Mouse (Mus musculus): ENCODE results near the gene Smg7. TPM values are rescaled to one million over a fixed set of nuclear protein-coding genes. Genes with fewer than 3 reads are reported as not detected.

The Smg7 gene
- polyA plus RNA-seq, 1 experiment from 2014 or later: 49.4 TPM

DNA sequence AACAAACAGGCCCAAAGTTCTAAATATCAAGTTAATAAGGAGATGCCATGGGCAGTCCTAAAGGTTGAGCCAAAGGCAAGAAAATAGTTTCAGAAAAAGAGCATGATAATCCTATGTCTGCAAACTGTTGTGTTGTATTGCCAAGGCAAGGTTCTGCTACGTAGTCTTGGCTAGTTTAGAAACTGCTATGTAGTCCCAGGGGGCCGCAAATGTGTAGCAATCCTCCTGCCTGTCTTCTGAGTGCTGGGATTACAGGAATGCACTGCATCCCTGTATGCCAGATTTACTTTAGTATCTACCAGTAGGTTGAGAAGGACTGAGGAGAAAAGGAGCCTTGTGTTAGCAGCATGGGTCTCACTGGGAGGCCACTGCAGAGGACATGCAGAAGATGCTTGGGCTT is 55.6 kb downstream of the Smg7 start:
- 94% methylated on average over 2 of the region's 2 CpGs for WGBS
- no peak for DNase-seq (ENCODE audit: low spot score)
- peaks cover 28% of the 10 kb centered on the region; the same call in 1 of the 2 replicates for H3K36me3 ChIP-seq (ENCODE audit: control insufficient read depth, insufficient read depth, low read length)

GRCm38 (mm10) chr1:152845211-152845730 is 57.2 kb downstream of the Smg7 start:
- no peak for DNase-seq (ENCODE audit: low spot score)
- no peak for ATAC-seq (ENCODE audit: low FRiP score)
- Histone ChIP-seq H3K27ac (ENCODE audit: low read depth, low read length) (no peak overlapping the region), H3K27me3 (ENCODE audit: control insufficient read depth, insufficient read depth, low read length) (no peaks in the 10 kb centered on the region), H3K4me2 (replicated peaks; ENCODE audit: low read depth, low read length) (no peak overlapping the region), H3K4me3 (ENCODE audit: low read depth, low read length) (no peak overlapping the region), H3K36me3 (ENCODE audit: control insufficient read depth, insufficient read depth, low read length) (peaks cover 30% of the 10 kb centered on the region; the same call in 1 of the 2 replicates), H3K9me3 (ENCODE audit: control insufficient read depth, low read length) (no peaks in the 10 kb centered on the region), H3K4me1 (replicated peaks; ENCODE audit: control insufficient read depth, insufficient read depth, low read length) (no peaks in the 10 kb centered on the region), H3K9ac (ENCODE audit: low read depth, low read length) (no peak overlapping the region)
- 95% methylated on average over 3 of the region's 3 CpGs for WGBS

More for the DNA sequence above, 55.6 kb downstream of the Smg7 start:
- Histone ChIP-seq H3K4me2 (replicated peaks; ENCODE audit: low read depth, low read length) (no peak overlapping the region), H3K9ac (ENCODE audit: low read depth, low read length) (no peak overlapping the region), H3K27ac (ENCODE audit: low read depth, low read length) (no peak overlapping the region), H3K4me3 (ENCODE audit: low read depth, low read length) (no peak overlapping the region), H3K27me3 (ENCODE audit: control insufficient read depth, insufficient read depth, low read length) (no peaks in the 10 kb centered on the region), H3K9me3 (ENCODE audit: control insufficient read depth, low read length) (no peaks in the 10 kb centered on the region), H3K4me1 (replicated peaks; ENCODE audit: control insufficient read depth, insufficient read depth, low read length) (no peaks in the 10 kb centered on the region)
- no peak for ATAC-seq (ENCODE audit: low FRiP score)

DNA sequence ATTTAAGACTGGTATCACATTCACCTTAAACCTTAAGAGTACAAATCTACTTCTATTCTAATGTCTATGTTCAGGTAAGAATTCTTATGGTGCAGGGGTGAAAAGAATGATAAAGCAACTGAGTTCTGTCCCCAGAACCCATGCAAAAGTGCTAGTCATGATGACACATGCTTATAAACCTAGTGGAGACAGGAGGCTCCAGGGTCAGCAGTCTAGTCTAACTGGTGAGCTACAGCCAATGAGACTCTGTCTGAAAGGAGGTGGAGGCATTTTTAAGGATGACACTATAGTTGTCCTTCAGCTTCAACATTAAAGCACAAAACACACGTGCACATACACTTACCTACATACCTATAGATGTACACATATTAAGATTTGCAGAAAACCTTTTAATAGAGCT is 57.8 kb downstream of the Smg7 start:
- Histone ChIP-seq H3K4me2 (replicated peaks; ENCODE audit: low read depth, low read length) (no peak overlapping the region), H3K36me3 (ENCODE audit: control insufficient read depth, insufficient read depth, low read length) (peaks cover 30% of the 10 kb centered on the region; the same call in 1 of the 2 replicates), H3K4me1 (replicated peaks; ENCODE audit: control insufficient read depth, insufficient read depth, low read length) (no peaks in the 10 kb centered on the region), H3K9me3 (ENCODE audit: control insufficient read depth, low read length) (no peaks in the 10 kb centered on the region), H3K9ac (ENCODE audit: low read depth, low read length) (no peak overlapping the region), H3K27me3 (ENCODE audit: control insufficient read depth, insufficient read depth, low read length) (no peaks in the 10 kb centered on the region), H3K27ac (ENCODE audit: low read depth, low read length) (no peak overlapping the region), H3K4me3 (ENCODE audit: low read depth, low read length) (no peak overlapping the region)
- DNase-seq (ENCODE audit: low spot score) (no peak), ATAC-seq (ENCODE audit: low FRiP score) (no peak)
- 89% methylated on average over 1 of the region's 1 CpGs for WGBS

- Histone ChIP-seq H3K27ac (ENCODE audit: low read depth, low read length) (no peak overlapping the region), H3K9me3 (ENCODE audit: control insufficient read depth, low read length) (no peaks in the 10 kb centered on the region), H3K9ac (ENCODE audit: low read depth, low read length) (no peak overlapping the region), H3K4me3 (ENCODE audit: low read depth, low read length) (no peak overlapping the region), H3K4me1 (replicated peaks; ENCODE audit: control insufficient read depth, insufficient read depth, low read length) (no peaks in the 10 kb centered on the region), H3K27me3 (ENCODE audit: control insufficient read depth, insufficient read depth, low read length) (no peaks in the 10 kb centered on the region), H3K4me2 (replicated peaks; ENCODE audit: low read depth, low read length) (no peak overlapping the region), H3K36me3 (ENCODE audit: control insufficient read depth, insufficient read depth, low read length) (peaks cover 22% of the 10 kb centered on the region)
- WGBS: 92% methylated on average over 2 of the region's 2 CpGs
- ATAC-seq (ENCODE audit: low FRiP score) (no peak), DNase-seq (ENCODE audit: low spot score) (no peak)
These were observed 61.4 kb downstream of the Smg7 start for GRCm38 (mm10) chr1:152841057-152841456.

- H3K36me3 ChIP-seq (ENCODE audit: control insufficient read depth, insufficient read depth, low read length): peaks cover 21% of the 10 kb centered on the region
These were observed 62.1 kb downstream of the Smg7 start for GRCm38 (mm10) chr1:152840343-152840742.

DNA sequence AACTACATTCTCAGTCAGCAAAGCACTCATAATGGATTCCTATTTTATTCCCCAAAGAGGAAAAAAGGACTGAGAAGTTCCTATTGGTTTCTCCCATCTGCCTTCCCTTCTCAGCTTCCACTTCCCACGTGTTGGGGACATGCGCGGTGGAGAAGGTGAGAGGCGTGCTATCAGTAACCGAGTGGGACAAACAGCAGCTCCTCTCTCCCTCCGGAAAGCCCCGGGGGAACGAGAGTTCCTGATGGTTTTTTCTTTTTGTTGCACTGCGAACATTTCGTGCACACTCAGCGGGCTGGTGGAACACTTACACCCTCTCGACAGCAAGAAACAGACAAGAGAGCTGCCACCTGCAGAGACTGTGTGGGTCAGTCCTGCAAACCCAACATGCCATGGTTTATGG is 63.6 kb downstream of the Smg7 start:
- Histone ChIP-seq H3K36me3 (ENCODE audit: control insufficient read depth, insufficient read depth, low read length) (peaks cover 14% of the 10 kb centered on the region), H3K9ac (ENCODE audit: low read depth, low read length) (no peak overlapping the region), H3K4me3 (ENCODE audit: low read depth, low read length) (no peak overlapping the region), H3K9me3 (ENCODE audit: control insufficient read depth, low read length) (no peaks in the 10 kb centered on the region), H3K27ac (ENCODE audit: low read depth, low read length) (no peak overlapping the region), H3K27me3 (ENCODE audit: control insufficient read depth, insufficient read depth, low read length) (no peaks in the 10 kb centered on the region), H3K4me1 (replicated peaks; ENCODE audit: control insufficient read depth, insufficient read depth, low read length) (no peaks in the 10 kb centered on the region), H3K4me2 (replicated peaks; ENCODE audit: low read depth, low read length) (no peak overlapping the region)
- no peak for ATAC-seq (ENCODE audit: low FRiP score)
- no peak for DNase-seq (ENCODE audit: low spot score)
- WGBS: 93% methylated on average over 12 of the region's 12 CpGs

More at GRCm38 (mm10) chr1:152840343-152840742, 62.1 kb downstream of the Smg7 start:
- H3K4me3 ChIP-seq (ENCODE audit: low read depth, low read length): no peak overlapping the region
- WGBS: 96% methylated on average over 3 of the region's 3 CpGs
- no peaks in the 10 kb centered on the region for H3K9me3 ChIP-seq (ENCODE audit: control insufficient read depth, low read length)
- H3K4me1 ChIP-seq (replicated peaks; ENCODE audit: control insufficient read depth, insufficient read depth, low read length): no peaks in the 10 kb centered on the region
- no peak overlapping the region for H3K4me2 ChIP-seq (replicated peaks; ENCODE audit: low read depth, low read length)
- ATAC-seq (ENCODE audit: low FRiP score) (no peak), DNase-seq (ENCODE audit: low spot score) (no peak)
- no peak overlapping the region for H3K27ac ChIP-seq (ENCODE audit: low read depth, low read length)
- H3K27me3 ChIP-seq (ENCODE audit: control insufficient read depth, insufficient read depth, low read length): no peaks in the 10 kb centered on the region
- H3K9ac ChIP-seq (ENCODE audit: low read depth, low read length): no peak overlapping the region

- Histone ChIP-seq H3K27me3 (ENCODE audit: control insufficient read depth, insufficient read depth, low read length) (no peaks in the 10 kb centered on the region), H3K9me3 (ENCODE audit: control insufficient read depth, low read length) (no peaks in the 10 kb centered on the region), H3K4me1 (replicated peaks; ENCODE audit: control insufficient read depth, insufficient read depth, low read length) (no peaks in the 10 kb centered on the region), H3K36me3 (ENCODE audit: control insufficient read depth, insufficient read depth, low read length) (peaks cover 10% of the 10 kb centered on the region), H3K9ac (ENCODE audit: low read depth, low read length) (no peak overlapping the region), H3K27ac (ENCODE audit: low read depth, low read length) (no peak overlapping the region; the same call in 1 of the 2 replicates), H3K4me3 (ENCODE audit: low read depth, low read length) (no peak overlapping the region), H3K4me2 (replicated peaks; ENCODE audit: low read depth, low read length) (no peak overlapping the region)
- ATAC-seq (ENCODE audit: low FRiP score) (no peak), DNase-seq (ENCODE audit: low spot score) (no peak)
- 83% methylated on average over 11 of the region's 11 CpGs for WGBS
These were observed 64.3 kb downstream of the Smg7 start for GRCm38 (mm10) chr1:152838026-152838702.

GRCm38 (mm10) chr1:152835061-152835460 is 67.4 kb downstream of the Smg7 start:
- ATAC-seq (ENCODE audit: low FRiP score): no peak
- peaks cover 4% of the 10 kb centered on the region for H3K36me3 ChIP-seq (ENCODE audit: control insufficient read depth, insufficient read depth, low read length)
- no peak overlapping the region for H3K4me3 ChIP-seq (ENCODE audit: low read depth, low read length)
- no peaks in the 10 kb centered on the region for H3K4me1 ChIP-seq (replicated peaks; ENCODE audit: control insufficient read depth, insufficient read depth, low read length)
- H3K9ac ChIP-seq (ENCODE audit: low read depth, low read length): no peak overlapping the region
- H3K27ac ChIP-seq (ENCODE audit: low read depth, low read length): no peak overlapping the region
- DNase-seq (ENCODE audit: low spot score): no peak
- H3K27me3 ChIP-seq (ENCODE audit: control insufficient read depth, insufficient read depth, low read length): no peaks in the 10 kb centered on the region
- 94% methylated on average over 3 of the region's 3 CpGs for WGBS
- H3K9me3 ChIP-seq (ENCODE audit: control insufficient read depth, low read length): no peaks in the 10 kb centered on the region
- no peak overlapping the region for H3K4me2 ChIP-seq (replicated peaks; ENCODE audit: low read depth, low read length)

DNA sequence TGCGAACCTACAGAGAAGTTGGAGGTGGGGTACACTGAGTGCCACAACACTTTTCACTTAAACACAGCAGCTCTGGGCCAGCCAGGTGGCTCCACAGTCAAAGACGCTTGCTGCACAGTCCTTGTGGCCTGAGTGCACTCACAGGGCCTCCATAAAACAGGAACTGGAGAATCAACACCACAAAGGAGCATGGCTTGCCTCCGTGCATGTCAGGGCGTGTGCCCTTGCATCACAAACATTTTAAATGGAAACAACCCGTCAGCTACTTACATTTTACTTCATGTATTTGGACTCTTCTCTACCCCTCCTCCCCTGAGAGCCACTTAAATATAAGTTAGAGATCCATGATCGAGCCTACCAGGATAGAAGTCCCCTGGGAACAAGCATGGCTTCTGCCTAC is 70.1 kb downstream of the Smg7 start:
- Histone ChIP-seq H3K4me3 (ENCODE audit: low read depth, low read length) (no peak overlapping the region), H3K36me3 (ENCODE audit: control insufficient read depth, insufficient read depth, low read length) (no peaks in the 10 kb centered on the region), H3K9ac (ENCODE audit: low read depth, low read length) (no peak overlapping the region), H3K9me3 (ENCODE audit: control insufficient read depth, low read length) (no peaks in the 10 kb centered on the region), H3K27ac (ENCODE audit: low read depth, low read length) (no peak overlapping the region), H3K27me3 (ENCODE audit: control insufficient read depth, insufficient read depth, low read length) (no peaks in the 10 kb centered on the region), H3K4me1 (replicated peaks; ENCODE audit: control insufficient read depth, insufficient read depth, low read length) (no peaks in the 10 kb centered on the region), H3K4me2 (replicated peaks; ENCODE audit: low read depth, low read length) (no peak overlapping the region)
- DNase-seq (ENCODE audit: low spot score) (no peak), ATAC-seq (ENCODE audit: low FRiP score) (no peak)
- 91% methylated on average over 6 of the region's 6 CpGs for WGBS

All from hindbrain, embryonic 11.5 days (tissue).